Mouse (Mus musculus) gastrocnemius, postnatal 25 days (tissue): ENCODE data around the gene Ptpa. TPM values are rescaled to one million over a fixed set of nuclear protein-coding genes. Genes with fewer than 3 reads are reported as not detected.
"Not testable (repeated sequence)": the region's sequence is repeated elsewhere in the genome, so short reads cannot be mapped to it uniquely, and the experiment has no call there.

Experiments used
- DNase-seq: peaks from one replicate; pipeline ENCODE4 v3.0.0; 2022
- total RNA-seq, 2 experiments: library from RNA; stranded (reverse); gene quantifications; 1 replicate in 1 of 2; 2 replicates in 1 of 2; pipeline ENCODE4 v1.2.3; 2021

Gene Ptpa
- total RNA-seq, 2 experiments from 2014 or later, result 67.1 to 68.5 TPM

- DNase-seq, result peak; percentile 84
These were observed 13.4 kb upstream of the Ptpa start for GRCm38 (mm10) chr2:30402351-30402826.

- DNase-seq, result no peak
These were observed 13.0 kb upstream of the Ptpa start for GRCm38 (mm10) chr2:30402843-30403242.

- DNase-seq, result no peak
These were observed 12.0 kb upstream of the Ptpa start for GRCm38 (mm10) chr2:30403870-30404269.

GRCm38 (mm10) chr2:30407221-30407620 lies 8.6 kb upstream of the Ptpa start:
- DNase-seq, result no peak

- DNase-seq, result no peak
These were observed 8.1 kb upstream of the Ptpa start for GRCm38 (mm10) chr2:30407778-30408177.

GRCm38 (mm10) chr2:30408452-30409100 lies 7.3 kb upstream of the Ptpa start:
- no peak for DNase-seq

GRCm38 (mm10) chr2:30409454-30410176 lies 6.2 kb upstream of the Ptpa start:
- DNase-seq, result peak; percentile 80

- no peak for DNase-seq
These were observed 2.5 kb upstream of the Ptpa start for GRCm38 (mm10) chr2:30413038-30413973.

GRCm38 (mm10) chr2:30414101-30414500 lies 1.7 kb upstream of the Ptpa start:
- DNase-seq, result no peak

GRCm38 (mm10) chr2:30414681-30415080 lies 1.2 kb upstream of the Ptpa start:
- DNase-seq, result no peak

GRCm38 (mm10) chr2:30415157-30415935 lies 493 bp upstream of the Ptpa start, which contains the start of gene Crat:
Gene Crat (minus strand): TSS chr2:30415813.
- DNase-seq, result peak; percentile 98

- DNase-seq, result no peak
These were observed 768 bp downstream of the Ptpa start for GRCm38 (mm10) chr2:30416649-30416965.

GRCm38 (mm10) chr2:30417154-30417553 lies 1.3 kb downstream of the Ptpa start:
- DNase-seq, result not testable (repeated sequence)

- no peak for DNase-seq
These were observed 1.8 kb downstream of the Ptpa start for GRCm38 (mm10) chr2:30417595-30418165.

GRCm38 (mm10) chr2:30418259-30418658 lies 2.4 kb downstream of the Ptpa start:
- no peak for DNase-seq

- DNase-seq, result no peak
These were observed 3.3 kb downstream of the Ptpa start for GRCm38 (mm10) chr2:30419112-30419511.

GRCm38 (mm10) chr2:30421432-30421831 lies 5.6 kb downstream of the Ptpa start:
- no peak for DNase-seq

GRCm38 (mm10) chr2:30429156-30429555 lies 13.3 kb downstream of the Ptpa start:
- peak; percentile 73 for DNase-seq

GRCm38 (mm10) chr2:30435326-30436155 lies 19.7 kb downstream of the Ptpa start:
- DNase-seq, result no peak

- no peak for DNase-seq
These were observed 20.3 kb downstream of the Ptpa start for GRCm38 (mm10) chr2:30436156-30436545.

GRCm38 (mm10) chr2:30436809-30437208 lies 21.0 kb downstream of the Ptpa start:
- no peak for DNase-seq
